ENCODE assay signal across 9 mouse cellular contexts in genomic region chr1:162037968-162038421, GRCm38 (mm10). TPM values are rescaled to one million over a fixed set of nuclear protein-coding genes. Genes with fewer than 3 reads are reported as not detected.
DNase-seq lines count a peak whose midpoint lies in the region; ATAC-seq and TF ChIP-seq lines count a peak whose summit lies in the region.
"Had no signal": no experiment of that assay in that cellular context is flagged by ENCODE, and none has a peak within 500 bp of the region (broad histone marks: within the 10 kb centered on the region; RNA-seq: fewer than 3 reads in every experiment).

No protein-coding gene starts in this region.

- H3K4me2 ChIP-seq in hindbrain, embryonic 15.5 days: peak overlapping the region; percentile 20; the same call in 1 of the 2 replicates
- no peak overlapping the region for H3K4me2 ChIP-seq in midbrain, embryonic 12.5 days (replicated peaks)
- H3K4me2 ChIP-seq: liver, embryonic 15.5 days had no signal

- H3K36me3 ChIP-seq in hindbrain, embryonic 15.5 days: no peaks in the 10 kb centered on the region
- H3K36me3 ChIP-seq in midbrain, embryonic 12.5 days: no peaks in the 10 kb centered on the region
- H3K36me3 ChIP-seq in testis, adult 2 months (ENCODE audit: control insufficient read depth, insufficient read depth, low read length): no peaks in the 10 kb centered on the region
- H3K36me3 ChIP-seq: liver, embryonic 15.5 days had no signal

- peak; percentile 83 for ATAC-seq in hindbrain, embryonic 15.5 days (ENCODE audit: low FRiP score, low read depth)
- peak; percentile 34; the same call in 1 of the 2 replicates for ATAC-seq in midbrain, embryonic 12.5 days (ENCODE audit: low FRiP score, low read depth)

- WGBS in hindbrain, embryonic 15.5 days: 40% methylated on average over 10 of the region's 10 CpGs
- WGBS in midbrain, embryonic 12.5 days: 66% methylated on average over 10 of the region's 10 CpGs

- peak overlapping the region; percentile 53; the same call in 1 of the 2 replicates for H3K27ac ChIP-seq in hindbrain, embryonic 15.5 days (replicated peaks)
- no peak overlapping the region for H3K27ac ChIP-seq in left cerebral cortex, adult 2 months
- H3K27ac ChIP-seq in midbrain, embryonic 12.5 days (replicated peaks): no peak overlapping the region
- peak overlapping the region; percentile 42 for H3K27ac ChIP-seq in testis, adult 2 months (ENCODE audit: control insufficient read depth, insufficient read depth, low read depth, low read length)
- H3K27ac ChIP-seq: liver, embryonic 15.5 days had no signal

- no peak for TF ChIP-seq CTCF in left cerebral cortex, adult 2 months (IDR thresholded peaks at IDR 0.05)
- no peak for TF ChIP-seq CTCF in testis, adult 2 months (IDR thresholded peaks at IDR 0.05; ENCODE audit: control insufficient read depth, insufficient read depth, insufficient replicate concordance, low read depth, low read length)

- no peaks in the 10 kb centered on the region for H3K9me3 ChIP-seq in hindbrain, embryonic 15.5 days
- H3K9me3 ChIP-seq in midbrain, embryonic 12.5 days: no peaks in the 10 kb centered on the region
- H3K9me3 ChIP-seq: liver, embryonic 15.5 days had no signal

- TF ChIP-seq POLR2A in testis, adult 2 months (IDR thresholded peaks at IDR 0.05; ENCODE audit: control insufficient read depth, low read depth, low read length): no peak

- intact Hi-C loops in gastrocnemius, postnatal 14 days (cut with DNase I; ENCODE audit: low total_unique reads): no loop called here
- intact Hi-C loops in left cerebral cortex, adult 2 months (cut with DNase I): no loop called here

- peak; percentile 11 for DNase-seq in adrenal gland, postnatal 25 days
- peak; percentile 67 for DNase-seq in embryo, embryonic 11 days
- peak; percentile 59 for DNase-seq in gastrocnemius, postnatal 14 days
- peak; percentile 24 to 26 for DNase-seq in left cerebral cortex, adult 2 months (ENCODE audit: extremely low spot score in 1 of 2, low spot score in 2 of 2)
- DNase-seq in natural killer cell, adult 2 months (ENCODE audit: low spot score in 2 of 2): no peak

- no peak overlapping the region for H3K9ac ChIP-seq in hindbrain, embryonic 15.5 days
- H3K9ac ChIP-seq in midbrain, embryonic 12.5 days (replicated peaks): no peak overlapping the region
- H3K9ac ChIP-seq: liver, embryonic 15.5 days had no signal

- H3K4me3 ChIP-seq in hindbrain, embryonic 15.5 days: no peak overlapping the region
- no peak overlapping the region for H3K4me3 ChIP-seq in left cerebral cortex, adult 2 months
- H3K4me3 ChIP-seq in midbrain, embryonic 12.5 days: no peak overlapping the region
- no peak overlapping the region; the same call in 1 of the 2 replicates for H3K4me3 ChIP-seq in testis, adult 2 months (ENCODE audit: control insufficient read depth, low read depth, low read length)
- H3K4me3 ChIP-seq: liver, embryonic 15.5 days had no signal

- H3K27me3 ChIP-seq in hindbrain, embryonic 15.5 days: no peaks in the 10 kb centered on the region
- no peaks in the 10 kb centered on the region for H3K27me3 ChIP-seq in midbrain, embryonic 12.5 days
- H3K27me3 ChIP-seq in testis, adult 2 months (ENCODE audit: control insufficient read depth, insufficient read depth, low read length): no peaks in the 10 kb centered on the region
- H3K27me3 ChIP-seq: liver, embryonic 15.5 days had no signal

- H3K4me1 ChIP-seq in hindbrain, embryonic 15.5 days (replicated peaks): peaks cover 22% of the 10 kb centered on the region
- peaks cover 3% of the 10 kb centered on the region; the same call in 1 of the 2 replicates for H3K4me1 ChIP-seq in midbrain, embryonic 12.5 days
- H3K4me1 ChIP-seq in testis, adult 2 months (ENCODE audit: control insufficient read depth, insufficient read depth, low read length): peaks cover 12% of the 10 kb centered on the region

RNA-seq across cellular contexts. Expression of gene 4930558K02Rik, which starts 58.6 kb away (rescaled TPM):
- not detected in 2 replicates for total RNA-seq in adrenal gland, postnatal 25 days (2021)
- total RNA-seq in gastrocnemius, postnatal 14 days (2021): not detected
- 0.16 and 0.25 TPM in 2 replicates for polyA plus RNA-seq in hindbrain, embryonic 15.5 days (2015; fragmentation: Nextera tagmentation; extraction: Ambion mirVana)
- total RNA-seq in left cerebral cortex, adult 2 months (2021): not detected
- not detected in 2 replicates for polyA plus RNA-seq in midbrain, embryonic 12.5 days (2016; fragmentation: Nextera tagmentation; extraction: Ambion mirVana)
- polyA plus RNA-seq in testis, adult 2 months (2012; rRNA removed): 12.8 and 18.1 TPM in 2 replicates
- polyA plus RNA-seq: liver, embryonic 15.5 days had no signal

Comparison
In these comparisons a context has a peak if more than half of its experiments do, and no peak if none do; other contexts are left out.
1. DNase-seq: peak in adrenal gland, postnatal 25 days (single experiment), embryo, embryonic 11 days (single experiment), gastrocnemius, postnatal 14 days (single experiment) and left cerebral cortex, adult 2 months (2 of 2); none in natural killer cell, adult 2 months (0 of 2).
2. H3K27ac ChIP-seq: peak in hindbrain, embryonic 15.5 days (single experiment) and testis, adult 2 months (single experiment); none in left cerebral cortex, adult 2 months (single experiment) and midbrain, embryonic 12.5 days (single experiment).